Mouse (Mus musculus) hindbrain, embryonic 13.5 days (tissue): ENCODE data around the gene Arl14. TPM values are rescaled to one million over a fixed set of nuclear protein-coding genes. Genes with fewer than 3 reads are reported as not detected.
"Not testable (repeated sequence)": the region's sequence is repeated elsewhere in the genome, so short reads cannot be mapped to it uniquely, and the experiment has no call there.

Source experiments
- ATAC-seq: fragments of 200-750 bp; cut with Nextera tagmentation; 2 replicates; pipeline ENCODE4 v1.8.0; 2017; ENCODE audit warnings: moderate TSS enrichment; ENCODE audit not compliant: low FRiP score
- H3K27ac ChIP-seq: fragments of 300-500 bp; sonication (generic); 2 replicates; pipeline ENCODE4 v1.5.1; 2015; ENCODE audit warnings: inconsistent platforms, mild to moderate bottlenecking, moderate library complexity
- H3K27me3 ChIP-seq: fragments of 300-500 bp; sonication (generic); 2 replicates; pipeline ENCODE4 v1.6.1; 2015; ENCODE audit warnings: mild to moderate bottlenecking, inconsistent platforms
- H3K36me3 ChIP-seq: fragments of 300-500 bp; sonication (generic); 2 replicates; pipeline ENCODE4 v1.6.1; 2015; ENCODE audit warnings: mild to moderate bottlenecking, inconsistent platforms
- H3K4me1 ChIP-seq: fragments of 300-500 bp; sonication (generic); replicated peaks from 2 replicates; pipeline ENCODE4 v1.6.1; 2015; ENCODE audit warnings: inconsistent platforms
- H3K4me2 ChIP-seq: fragments of 300-500 bp; sonication (generic); 2 replicates; pipeline ENCODE4 v1.6.1; 2015; ENCODE audit warnings: inconsistent platforms, mild to moderate bottlenecking, moderate library complexity
- H3K4me3 ChIP-seq: fragments of 300-500 bp; sonication (generic); 2 replicates; pipeline ENCODE4 v1.5.1; 2015; ENCODE audit warnings: mild to moderate bottlenecking, inconsistent platforms
- H3K9ac ChIP-seq: fragments of 300-500 bp; sonication (generic); 2 replicates; pipeline ENCODE4 v1.6.1; 2015; ENCODE audit warnings: mild to moderate bottlenecking, inconsistent platforms
- H3K9me3 ChIP-seq: fragments of 300-500 bp; sonication (generic); 2 replicates; pipeline ENCODE4 v1.6.1; 2016; ENCODE audit warnings: inconsistent platforms
- WGBS: fragments of 180-500 bp; shearing (Covaris S2); methylation state at CpG from one replicate; pipeline ENCODE4 v1.1.7; 2015; 5-methylcytosine and 5-hydroxymethylcytosine counted together
- polyA plus RNA-seq: library from polyadenylated mRNA; unstranded; fragments of >200 nt; fragmentation: Nextera tagmentation; extraction: Ambion mirVana; gene quantifications from 2 replicates; pipeline ENCODE4 v1.2.1, GENCODE M21; 2015

The Arl14 gene
- polyA plus RNA-seq, 1 experiment from 2014 or later: not detected

- H3K9me3 ChIP-seq: no peaks in the 10 kb centered on the region
- H3K9ac ChIP-seq: no peak overlapping the region
- H3K27ac ChIP-seq: no peak overlapping the region
- no peaks in the 10 kb centered on the region for H3K36me3 ChIP-seq
- no peaks in the 10 kb centered on the region for H3K4me1 ChIP-seq
- no peak overlapping the region for H3K4me3 ChIP-seq
- WGBS: 92% methylated on average over 17 of the region's 17 CpGs
- ATAC-seq: no peak
- H3K27me3 ChIP-seq: no peaks in the 10 kb centered on the region
- H3K4me2 ChIP-seq: no peak overlapping the region
These were observed 31.1 kb downstream of the Arl14 start for GRCm38 (mm10) chr3:69253096-69253866.

- Histone ChIP-seq H3K4me3 (no peak overlapping the region), H3K4me1 (no peaks in the 10 kb centered on the region), H3K4me2 (no peak overlapping the region), H3K27ac (no peak overlapping the region), H3K36me3 (no peaks in the 10 kb centered on the region), H3K27me3 (no peaks in the 10 kb centered on the region), H3K9me3 (no peaks in the 10 kb centered on the region), H3K9ac (no peak overlapping the region)
- WGBS: 66% methylated on average over 7 of the region's 7 CpGs
- ATAC-seq: no peak
These were observed 32.5 kb downstream of the Arl14 start for GRCm38 (mm10) chr3:69254676-69255075.

GRCm38 (mm10) chr3:69257049-69257699, 35.0 kb downstream of the Arl14 start:
- Histone ChIP-seq H3K4me3 (no peak overlapping the region), H3K27me3 (no peaks in the 10 kb centered on the region), H3K4me2 (no peak overlapping the region), H3K9ac (no peak overlapping the region), H3K27ac (no peak overlapping the region), H3K9me3 (no peaks in the 10 kb centered on the region), H3K36me3 (no peaks in the 10 kb centered on the region), H3K4me1 (no peaks in the 10 kb centered on the region)
- 8% methylated on average over 2 of the region's 2 CpGs for WGBS
- ATAC-seq: no peak

- Histone ChIP-seq H3K27me3 (no peaks in the 10 kb centered on the region), H3K4me2 (no peak overlapping the region), H3K4me1 (no peaks in the 10 kb centered on the region), H3K9ac (no peak overlapping the region), H3K4me3 (no peak overlapping the region), H3K27ac (no peak overlapping the region), H3K9me3 (no peaks in the 10 kb centered on the region), H3K36me3 (no peaks in the 10 kb centered on the region)
- no peak for ATAC-seq
- 93% methylated on average over 7 of the region's 7 CpGs for WGBS
These were observed 40.9 kb downstream of the Arl14 start for GRCm38 (mm10) chr3:69263010-69263643.

- not testable (repeated sequence) for H3K9ac ChIP-seq, H3K9me3 ChIP-seq, H3K4me2 ChIP-seq, H3K4me1 ChIP-seq, H3K27me3 ChIP-seq, ATAC-seq, H3K36me3 ChIP-seq, H3K4me3 ChIP-seq, H3K27ac ChIP-seq
- WGBS: 89% methylated on average over 2 of the region's 2 CpGs
These were observed 42.1 kb downstream of the Arl14 start for GRCm38 (mm10) chr3:69264299-69264698.

GRCm38 (mm10) chr3:69271812-69272211, 49.6 kb downstream of the Arl14 start:
- H3K36me3 ChIP-seq: no peaks in the 10 kb centered on the region
- no peaks in the 10 kb centered on the region for H3K27me3 ChIP-seq
- H3K9me3 ChIP-seq: no peaks in the 10 kb centered on the region
- H3K27ac ChIP-seq: no peak overlapping the region
- peaks cover 8% of the 10 kb centered on the region for H3K4me1 ChIP-seq
- no peak overlapping the region for H3K4me2 ChIP-seq
- H3K4me3 ChIP-seq: no peak overlapping the region
- ATAC-seq: no peak
- WGBS: 86% methylated on average over 7 of the region's 7 CpGs
- no peak overlapping the region for H3K9ac ChIP-seq

Other genes starting within 250 kb of the Arl14 start
- gene Ift80, start 217.8 kb upstream of the Arl14 start, polyA plus RNA-seq: 9.0 and 9.8 TPM in 2 replicates
- 54.3 and 59.8 TPM in 2 replicates for gene Smc4, start 217.7 kb upstream of the Arl14 start, polyA plus RNA-seq
- 48.4 and 53.7 TPM in 2 replicates for gene Trim59, start 177.7 kb upstream of the Arl14 start, polyA plus RNA-seq
- gene Kpna4, start 95.3 kb upstream of the Arl14 start, polyA plus RNA-seq: 34.6 and 37.7 TPM in 2 replicates
- 22.6 and 23.9 TPM in 2 replicates for gene Ppm1l, start 94.4 kb downstream of the Arl14 start, polyA plus RNA-seq